Mouse (Mus musculus): ENCODE results near the gene Kirrel3.

Gene Kirrel3

GRCm38 (mm10) chr9:34703547-34704300 lies 218.0 kb downstream of the Kirrel3 start:
- DNase-seq: no peak

- DNase-seq: no peak
These were observed 218.7 kb downstream of the Kirrel3 start for GRCm38 (mm10) chr9:34704357-34704756.

DNA sequence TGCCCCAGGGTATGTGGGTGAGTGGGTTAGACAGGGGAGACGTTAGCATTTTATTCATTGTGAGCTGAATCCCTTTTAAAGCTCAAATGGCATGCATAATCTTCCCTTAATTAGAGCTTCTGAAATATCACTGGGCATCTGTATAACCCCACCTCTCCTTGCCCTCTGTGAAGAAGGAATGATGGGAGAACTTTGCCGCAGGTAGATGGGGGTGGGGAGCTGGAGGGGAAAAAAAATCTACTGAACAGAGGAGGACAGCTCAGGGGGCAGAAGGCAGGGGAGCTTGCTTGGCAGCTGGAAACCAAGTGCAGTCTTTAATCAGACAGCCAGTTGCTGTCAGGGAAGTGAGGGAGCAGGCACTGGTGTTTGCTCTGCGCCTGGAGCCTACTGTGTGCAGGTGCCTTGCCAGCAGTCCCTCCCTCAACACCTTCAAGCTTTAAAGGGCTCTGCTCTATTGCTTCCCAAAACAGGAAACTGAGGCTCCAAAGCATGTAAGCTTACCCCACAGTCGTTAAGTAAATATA lies 220.7 kb downstream of the Kirrel3 start:
- no peak for DNase-seq

- no peak for DNase-seq
These were observed 223.0 kb downstream of the Kirrel3 start for GRCm38 (mm10) chr9:34708691-34709090.

DNA sequence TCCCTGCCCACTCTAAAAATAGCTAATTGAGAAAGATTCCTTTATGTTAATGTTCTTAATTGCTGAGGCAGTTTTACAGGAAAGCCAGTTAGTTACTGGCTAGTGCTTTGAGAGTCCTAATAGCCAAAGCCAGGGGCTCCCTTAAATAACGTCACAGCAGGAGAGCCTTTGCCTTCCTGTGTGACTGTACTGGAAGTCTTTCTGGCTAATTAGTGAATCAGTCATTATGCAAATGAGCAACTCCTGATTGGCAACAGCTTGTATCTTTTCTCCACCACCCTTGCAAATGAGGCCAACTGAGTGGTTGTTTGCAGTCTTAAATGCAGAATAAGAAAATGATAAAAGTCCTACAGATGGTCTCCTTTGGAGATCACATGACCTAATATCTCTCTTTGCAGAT lies 226.3 kb downstream of the Kirrel3 start:
- no peak for DNase-seq

DNA sequence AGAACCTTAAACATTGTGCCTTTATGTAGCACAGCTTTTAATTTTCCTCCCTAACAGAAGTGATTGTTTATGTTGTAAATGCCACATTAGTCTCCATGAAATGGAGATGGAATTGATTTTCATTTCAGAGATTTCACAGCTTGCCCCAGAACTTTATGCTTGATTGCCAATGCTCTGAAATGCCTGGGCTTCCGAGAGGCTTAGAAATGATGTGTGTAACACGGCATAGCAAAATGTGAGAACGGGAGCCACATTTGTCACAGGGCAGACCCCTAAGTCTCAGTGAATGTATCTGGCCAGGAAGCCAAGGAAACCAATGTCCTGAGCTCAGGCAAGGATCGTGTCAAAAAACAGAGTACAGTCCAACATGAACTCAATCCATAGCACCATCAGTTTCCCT lies 227.3 kb downstream of the Kirrel3 start:
- no peak for DNase-seq

DNA sequence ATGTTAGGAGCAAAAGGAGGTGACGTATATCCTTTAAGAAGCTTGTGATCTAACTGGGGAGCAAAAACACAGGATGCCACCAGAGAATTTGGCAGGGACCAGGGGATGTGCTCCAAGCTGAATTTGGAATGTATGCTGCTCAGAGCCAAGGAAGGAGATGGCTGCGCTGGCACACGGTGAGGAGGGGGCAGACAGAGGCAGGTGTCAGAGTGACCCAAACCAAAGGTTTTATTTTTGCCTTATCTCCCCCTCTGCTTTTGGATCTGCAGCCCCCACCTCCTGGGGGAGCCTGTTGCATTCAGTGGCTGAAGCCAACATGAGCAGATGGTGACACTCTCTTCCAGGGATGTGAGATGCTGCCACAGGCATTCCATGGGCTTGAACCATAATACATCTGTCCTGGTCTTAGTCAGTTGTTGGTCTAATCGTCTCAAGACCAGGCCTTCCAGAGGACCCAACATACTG lies 227.8 kb downstream of the Kirrel3 start:
- peak; percentile 68 for DNase-seq

DNA sequence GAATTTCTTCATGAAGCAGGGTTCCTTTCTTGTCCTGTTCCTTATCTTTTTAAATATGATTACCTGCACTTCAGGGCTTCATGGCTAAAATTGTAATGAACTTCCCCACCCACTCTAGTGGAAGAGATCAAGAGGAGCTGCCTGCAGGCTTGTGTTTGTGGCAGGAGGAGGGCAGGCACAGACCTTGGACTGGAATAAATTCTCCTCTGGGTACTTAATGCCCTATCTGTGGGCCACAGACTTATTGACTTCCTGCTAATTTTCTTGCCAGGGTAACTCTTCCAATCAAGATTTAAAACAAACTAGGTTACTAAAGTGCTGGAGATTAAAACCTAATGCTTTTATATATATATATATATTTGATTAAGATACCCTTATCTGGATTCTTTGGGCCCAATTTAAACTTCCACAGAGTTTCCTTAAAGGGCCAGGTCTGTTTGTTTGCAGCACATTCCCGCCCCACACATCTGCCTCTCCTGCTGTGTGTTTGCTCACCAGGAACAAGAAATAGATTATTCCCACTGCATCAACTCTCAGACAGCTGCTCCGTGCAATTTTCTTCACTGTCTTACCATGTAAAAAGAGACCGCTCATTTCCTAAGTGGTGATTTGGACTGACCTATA lies 229.4 kb downstream of the Kirrel3 start:
- DNase-seq: no peak

DNA sequence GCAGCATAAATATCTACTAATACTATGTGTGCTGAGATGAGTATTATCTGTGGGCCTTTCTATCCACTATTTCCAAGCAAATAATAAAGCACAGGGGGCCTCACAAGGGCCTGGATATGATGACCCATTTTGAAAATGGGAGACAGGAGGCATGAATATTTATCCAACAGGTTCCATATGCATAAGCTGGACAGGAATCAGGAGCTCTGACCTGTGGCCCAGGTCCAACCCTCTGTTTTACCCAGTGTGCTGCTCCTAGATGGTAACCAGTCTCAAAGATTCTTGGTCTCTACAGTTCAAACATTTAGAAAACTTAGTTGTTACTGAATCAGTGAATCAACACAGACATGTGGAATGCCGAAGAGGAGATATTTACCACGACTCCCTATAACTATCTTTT lies 230.8 kb downstream of the Kirrel3 start:
- peak; percentile 63 for DNase-seq

- DNase-seq: no peak
These were observed 235.9 kb downstream of the Kirrel3 start for GRCm38 (mm10) chr9:34721478-34722197.

- no peak for DNase-seq
These were observed 236.5 kb downstream of the Kirrel3 start for GRCm38 (mm10) chr9:34722198-34722550.

- DNase-seq: no peak
These were observed 246.8 kb downstream of the Kirrel3 start for GRCm38 (mm10) chr9:34732507-34732906.

- DNase-seq: no peak
These were observed 247.9 kb downstream of the Kirrel3 start for GRCm38 (mm10) chr9:34733579-34733978.

DNA sequence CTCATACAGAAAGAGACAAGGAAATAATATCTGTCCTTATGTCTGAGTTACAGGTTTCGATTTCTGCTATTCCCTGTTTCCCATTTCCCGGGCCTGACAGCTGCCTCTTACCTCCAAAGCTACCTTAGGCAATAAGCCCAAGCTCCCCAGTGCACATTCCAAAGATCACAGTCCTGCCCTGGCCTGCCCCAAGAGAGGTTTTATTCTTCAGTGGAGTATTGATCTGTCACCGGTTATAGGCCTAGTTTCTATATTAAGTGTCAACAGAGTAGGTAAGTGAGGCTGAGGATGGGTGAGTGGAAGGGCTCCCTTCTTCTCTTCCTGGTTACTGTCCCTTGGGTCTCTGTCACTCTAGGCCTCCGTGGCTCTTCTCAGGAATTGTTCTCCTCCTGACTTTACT lies 249.3 kb downstream of the Kirrel3 start:
- no peak for DNase-seq

- DNase-seq: no peak
These were observed 253.7 kb downstream of the Kirrel3 start for GRCm38 (mm10) chr9:34739431-34739830.

DNA sequence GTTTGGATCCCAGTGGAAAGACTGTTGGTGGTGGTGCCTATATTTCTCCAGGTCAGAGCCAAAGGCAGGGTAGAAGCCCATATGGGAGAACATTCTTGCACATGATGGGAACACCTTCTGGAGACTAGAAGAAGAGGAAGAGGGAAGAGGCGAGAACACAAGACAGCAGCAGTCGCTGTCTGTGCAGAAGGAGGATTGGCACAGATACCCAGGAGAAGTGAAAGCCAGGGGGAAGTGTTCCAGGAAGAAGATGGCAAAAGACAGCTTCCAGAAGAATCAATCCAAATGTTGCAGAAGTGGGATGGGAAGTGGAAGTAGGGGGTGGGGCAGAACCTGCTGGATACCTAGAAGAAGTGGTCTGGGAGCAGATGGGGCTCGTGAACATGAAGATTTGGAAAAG lies 255.1 kb downstream of the Kirrel3 start:
- DNase-seq: no peak

DNA sequence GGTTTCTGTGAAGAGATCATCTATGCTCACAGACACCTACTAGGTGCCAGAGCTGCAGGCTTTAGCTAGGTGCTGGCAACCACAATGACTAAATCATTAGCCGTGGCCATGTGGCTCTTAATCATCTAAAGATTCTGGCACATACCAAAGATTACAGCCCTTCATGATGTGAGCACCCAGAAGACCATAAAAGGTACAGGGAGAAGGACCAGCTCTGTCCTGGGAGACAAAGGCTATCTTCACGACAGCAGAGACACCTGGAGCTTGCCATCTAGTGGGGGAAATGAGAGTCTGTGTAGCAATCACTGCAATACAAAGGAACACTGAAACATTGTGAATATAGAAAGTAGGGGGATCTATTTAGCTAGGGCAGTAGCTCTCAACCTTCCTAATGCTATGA lies 262.3 kb downstream of the Kirrel3 start:
- no peak for DNase-seq

DNA sequence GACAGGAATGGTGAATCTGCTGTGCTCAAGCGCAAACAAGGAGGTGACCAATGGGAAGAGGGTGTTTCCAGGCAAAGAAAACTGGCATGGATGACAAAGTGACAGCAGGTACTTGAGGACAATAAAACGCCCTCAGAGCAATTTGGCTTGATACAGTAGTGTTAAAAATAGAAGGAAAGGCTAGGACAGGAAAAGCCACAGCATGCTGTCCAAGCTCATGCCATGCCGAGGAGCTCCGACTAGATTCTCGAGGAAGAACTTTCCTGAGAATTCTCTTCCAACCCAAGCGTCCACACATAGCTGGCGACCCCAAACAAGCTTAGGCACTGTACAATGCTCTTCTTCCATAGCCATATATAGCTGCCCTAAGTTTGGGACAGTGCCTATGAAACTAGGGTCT lies 263.5 kb downstream of the Kirrel3 start:
- peak; percentile 88 for DNase-seq

DNA sequence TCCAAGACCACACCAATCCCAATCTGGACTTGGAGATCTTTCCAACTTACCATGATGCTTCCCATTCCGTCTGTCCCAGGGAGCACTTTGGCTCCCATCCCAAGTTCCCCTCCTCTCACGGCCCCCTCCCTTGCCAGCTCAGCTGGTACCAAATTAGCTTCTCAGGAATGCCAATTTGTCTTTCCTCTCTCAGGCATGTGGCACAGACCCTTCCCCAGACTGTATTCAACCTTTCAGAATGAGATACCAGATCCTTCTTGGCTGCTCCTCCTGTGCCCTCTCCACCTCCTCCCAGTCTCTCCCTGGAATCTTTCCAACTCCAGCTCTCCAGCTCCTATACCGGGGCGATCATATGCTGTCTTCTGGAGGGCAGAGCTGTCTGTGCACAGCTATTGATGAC lies 264.2 kb downstream of the Kirrel3 start:
- peak; percentile 81 for DNase-seq

DNA sequence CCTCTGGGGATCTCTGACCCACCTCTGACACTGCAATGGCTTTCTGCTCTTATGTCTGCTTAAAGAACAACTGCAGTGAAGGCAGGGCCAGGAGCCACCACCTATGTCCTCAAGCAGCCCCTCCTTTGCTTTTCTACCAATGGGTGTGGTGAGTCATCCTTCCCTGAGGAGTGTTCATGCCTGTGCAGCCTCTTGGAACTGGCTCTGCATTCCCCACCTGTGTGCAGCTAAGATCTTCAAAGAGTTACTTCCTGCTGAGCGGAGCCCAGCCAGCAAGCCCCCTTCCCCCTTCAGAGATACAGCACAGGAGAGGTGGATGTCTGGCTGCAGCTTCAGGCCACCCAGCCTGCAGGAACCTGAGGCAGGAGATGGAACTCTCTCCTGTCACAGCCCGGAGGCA lies 265.2 kb downstream of the Kirrel3 start:
- DNase-seq: no peak

DNA sequence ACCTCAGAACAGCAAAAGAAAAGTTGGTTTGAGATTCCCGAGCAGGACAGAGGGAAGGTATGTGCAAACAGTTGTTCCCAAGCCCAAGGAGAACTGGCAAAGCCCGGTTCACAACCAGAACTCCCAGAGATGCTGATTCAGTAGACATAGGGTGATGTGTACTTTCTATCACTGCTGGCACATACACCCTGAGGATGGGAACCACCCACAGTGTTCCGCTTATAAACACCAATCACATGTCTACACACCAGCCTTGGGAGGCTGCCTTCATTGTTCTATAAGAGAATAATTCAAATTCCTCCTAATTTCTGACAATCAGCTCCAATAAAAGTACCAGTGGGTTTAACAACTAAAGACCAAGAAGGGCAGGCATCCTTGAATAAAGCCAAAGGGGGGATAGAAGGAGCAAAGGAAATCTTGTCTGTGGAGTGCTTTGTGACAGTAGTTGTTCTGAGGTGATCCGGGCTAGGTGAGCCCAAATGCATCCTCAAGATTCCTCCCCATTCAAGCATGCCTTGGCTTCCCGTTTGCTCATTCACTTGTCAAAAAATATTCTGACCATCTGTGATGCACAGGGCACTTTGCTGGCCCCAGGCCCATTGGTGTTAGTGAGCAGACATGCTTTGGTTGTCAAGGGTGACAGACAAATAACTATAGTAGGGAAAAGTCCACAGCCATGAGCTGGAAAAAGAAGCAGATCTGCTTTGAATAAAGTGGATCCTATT lies 266.5 kb downstream of the Kirrel3 start:
- peak; percentile 56 for DNase-seq

DNA sequence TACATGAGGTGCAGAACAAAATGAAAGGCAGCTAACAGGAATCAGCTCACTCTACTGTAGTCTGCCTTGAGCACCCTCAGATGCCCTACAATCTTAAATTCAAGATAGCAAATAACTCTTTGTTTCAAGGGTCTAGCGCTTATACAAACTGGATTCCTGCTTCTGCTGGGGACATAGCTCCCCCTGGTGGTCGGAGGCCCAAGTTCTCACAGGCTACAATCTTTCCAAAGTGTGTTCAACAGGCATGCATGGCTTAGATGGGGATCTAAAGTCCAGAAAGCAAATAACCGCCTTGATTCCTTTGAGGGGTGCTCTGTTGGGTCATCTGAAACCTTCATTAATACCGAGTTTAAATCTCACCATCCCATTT lies 267.1 kb downstream of the Kirrel3 start:
- peak; percentile 50 for DNase-seq

DNA sequence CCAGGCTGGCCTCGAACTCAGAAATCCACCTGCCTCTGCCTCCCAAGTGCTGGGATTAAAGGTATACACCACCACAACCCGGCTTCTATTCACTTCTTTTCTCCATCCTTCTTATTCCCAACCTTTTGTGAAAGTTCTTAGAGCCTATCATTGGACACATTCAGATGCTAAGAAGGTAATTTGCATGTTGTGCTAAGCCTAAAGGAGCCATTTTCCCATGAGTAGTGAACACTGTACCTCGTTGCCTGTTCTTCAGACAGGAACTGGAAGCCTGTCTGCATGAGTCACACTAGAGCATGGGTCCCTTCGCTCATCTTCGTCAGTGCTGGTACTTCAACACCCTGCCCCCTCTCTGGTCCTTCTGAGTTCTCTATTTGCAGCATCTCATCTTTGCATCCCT lies 268.2 kb downstream of the Kirrel3 start:
- DNase-seq: no peak
